Mouse (Mus musculus) heart, embryonic 16.5 days (tissue): ENCODE results near the gene Hoxa6. TPM values are rescaled to one million over a fixed set of nuclear protein-coding genes. Genes with fewer than 3 reads are reported as not detected.

Experiments
- microRNA counts: library from miRNA; unstranded; fragments of <30 nt; microRNA quantifications from one replicate; lab custom pipeline; 2016
- microRNA-seq: library from miRNA; unstranded; fragments of <30 nt; microRNA quantifications from one replicate; pipeline ENCODE4, GENCODE M21; 2017
- polyA plus RNA-seq: library from polyadenylated mRNA; unstranded; fragments of >200 nt; fragmentation: Nextera tagmentation; extraction: Ambion mirVana; gene quantifications from 2 replicates; pipeline ENCODE4 v1.2.1, GENCODE M21; 2015

Hoxa6 gene
- polyA plus RNA-seq, 1 experiment from 2014 or later: not detected

MicroRNAs within 50 kb of the gene (microRNA counts, 519-probe panel; counts per million panel counts)
- microRNA mmu-miR-196b (lab: Ali Mortazavi, UCI): 1,446 counts per million, percentile 9 among the panel's probes with 10 or more counts

Small RNA genes within 50 kb of the gene (microRNA-seq; reads per million reads assigned to microRNA genes)
- 212 reads per million, percentile 62 among the genes with 10 or more reads in this experiment for gene Mir196b

Other genes starting within 250 kb of the Hoxa6 start
- 15.9 and 17.0 TPM in 2 replicates for gene Skap2, start 196.2 kb downstream of the Hoxa6 start, polyA plus RNA-seq
- 0.44 and 0.68 TPM in 2 replicates for gene Hoxa1, start 50.4 kb downstream of the Hoxa6 start, polyA plus RNA-seq
- 1.5 and 2.0 TPM in 2 replicates for gene Hoxa2, start 43.9 kb downstream of the Hoxa6 start, polyA plus RNA-seq
- 0.13 and 0.32 TPM in 2 replicates for gene 5730596B20Rik, start 31.2 kb downstream of the Hoxa6 start, polyA plus RNA-seq
- 0.54 TPM in 1 of 2 replicates, not detected in the other for gene Hoxa4, start 17.0 kb downstream of the Hoxa6 start, polyA plus RNA-seq
- gene Hoxa5, start 4.1 kb downstream of the Hoxa6 start, polyA plus RNA-seq: 1.3 and 3.3 TPM in 2 replicates
- 0.89 and 1.3 TPM in 2 replicates for gene Hoxa3, start 4.6 kb upstream of the Hoxa6 start, polyA plus RNA-seq
- gene Gm28308, start 4.6 kb upstream of the Hoxa6 start, polyA plus RNA-seq: not detected in 2 replicates
- gene Hoxa7, start 13.1 kb upstream of the Hoxa6 start, polyA plus RNA-seq: 0.35 and 0.38 TPM in 2 replicates
- 0.17 TPM in 1 of 2 replicates, not detected in the other for gene Hoxa9, start 22.4 kb upstream of the Hoxa6 start, polyA plus RNA-seq
- not detected in 2 replicates for gene Hoxa10, start 32.1 kb upstream of the Hoxa6 start, polyA plus RNA-seq
- gene Hoxa11, start 37.1 kb upstream of the Hoxa6 start, polyA plus RNA-seq: not detected in 2 replicates
- not detected in 2 replicates for gene Hoxa13, start 52.2 kb upstream of the Hoxa6 start, polyA plus RNA-seq
- 0.06 TPM in 1 of 2 replicates, not detected in the other for gene Evx1, start 104.8 kb upstream of the Hoxa6 start, polyA plus RNA-seq